In the genomic region with DNA sequence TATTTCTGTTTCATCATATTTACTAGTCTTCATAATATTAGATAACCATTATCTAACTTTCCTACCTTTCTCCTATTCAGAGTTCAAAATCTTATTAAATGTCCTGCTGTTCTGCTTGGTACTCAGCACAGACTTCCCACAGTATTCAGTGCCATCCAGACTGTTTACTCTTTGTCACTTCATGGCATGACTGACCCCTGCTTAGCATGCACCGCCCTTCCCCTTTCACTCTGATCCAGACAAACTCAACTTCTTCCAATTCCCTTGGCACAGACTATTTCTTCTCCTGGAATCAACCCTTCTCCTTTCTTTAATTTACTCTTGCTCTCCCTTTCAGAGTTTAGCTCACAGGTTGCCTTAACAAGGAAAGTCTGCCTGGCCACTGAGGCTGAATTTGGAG, we compare ENCODE assay signal across 17 mouse cellular contexts.
DNase-seq lines count a peak whose midpoint lies in the region; ATAC-seq lines count a peak whose summit lies in the region.
"Had no signal": no experiment of that assay in that cellular context is flagged by ENCODE, and none has a peak within 500 bp of the region (broad histone marks: within the 10 kb centered on the region; RNA-seq: fewer than 3 reads in every experiment).

No protein-coding gene starts in this region.

- ATAC-seq in cerebellum, adult (ENCODE audit: insufficient number of reproducible peaks, low FRiP score, low TSS enrichment) = no peak
- ATAC-seq: forebrain, postnatal 0 days; inflammation-experienced regulatory T-cells, adult 6 months; intestine, postnatal 0 days had no signal

- DNase-seq in cerebellum, postnatal 10 days = peak; percentile 2 to 6
- DNase-seq in layer of hippocampus, adult 9-11 months = peak; percentile 3
- no peak for DNase-seq in layer of hippocampus, postnatal 10 days (ENCODE audit: low spot score in 2 of 2)
- DNase-seq in right cerebral cortex, postnatal 10 days (ENCODE audit: low spot score in 2 of 2) = peak; percentile 21 to 41
- DNase-seq in right cerebral cortex, adult 2 months (ENCODE audit: low spot score in 2 of 2) = no peak
- DNase-seq in heart, postnatal 25 days (ENCODE audit: low spot score) = no peak
- DNase-seq: adrenal gland, adult 8-10 months; adrenal gland, postnatal 36 days; cerebellum, adult 11-12 months; cerebellum, postnatal 25 days; forebrain, postnatal 0 days; gastrocnemius, postnatal 14 days; heart, adult 2 months; heart, postnatal 14 days had no signal

- intact Hi-C loops in heart, postnatal 25 days (cut with DNase I) = no loop called here

Comparison
In these comparisons a context has a peak if more than half of its experiments do, and no peak if none do; other contexts are left out.
1. DNase-seq: peak in cerebellum, postnatal 10 days (2 of 2), layer of hippocampus, adult 9-11 months (single experiment) and right cerebral cortex, postnatal 10 days (2 of 2); none in layer of hippocampus, postnatal 10 days (0 of 2), right cerebral cortex, adult 2 months (0 of 2) and heart, postnatal 25 days (single experiment).